Mouse (Mus musculus) megakaryocyte-erythroid progenitor cell, adult 5-6 weeks (primary cell): ENCODE measurements around the gene Nptn. TPM values are rescaled to one million over a fixed set of nuclear protein-coding genes. Genes with fewer than 3 reads are reported as not detected.

Source experiments
- ATAC-seq: replicated peaks from 2 replicates; pipeline ENCODE4 v1.8.0; 2016; ENCODE audit warnings: mild to moderate bottlenecking, inconsistent platforms; ENCODE audit not compliant: severe bottlenecking, poor library complexity, low FRiP score, low TSS enrichment
- total RNA-seq, 2 experiments: library from RNA; stranded (forward) in 1 of 2; stranded (reverse) in 1 of 2; fragments of 200-1000, 215-1000 nt in 1 of 2; fragments of >200 nt in 1 of 2; fragmentation: Nextera tagmentation in 1 of 2; gene quantifications; 2 replicates each; pipeline ENCODE4 v1.2.3; 2014 to 2017

Gene Nptn
- total RNA-seq, 2 experiments from 2014 or later, result 73.2 to 165 TPM

GRCm38 (mm10) chr9:58648406-58649264 is 66.6 kb downstream of the Nptn start:
- ATAC-seq, result peak; percentile 82

GRCm38 (mm10) chr9:58649265-58649626 is 67.2 kb downstream of the Nptn start:
- 0 out of 2 replicates have a peak, but pooled peaks have one; percentile 41 for ATAC-seq

GRCm38 (mm10) chr9:58651993-58652392 is 70.0 kb downstream of the Nptn start:
- no peak for ATAC-seq

- no peak for ATAC-seq
Observed at GRCm38 (mm10) chr9:58654494-58654893, 72.5 kb downstream of the Nptn start.

- no peak for ATAC-seq
Observed at GRCm38 (mm10) chr9:58656396-58656795, 74.4 kb downstream of the Nptn start.

- ATAC-seq, result no peak
Observed at GRCm38 (mm10) chr9:58656824-58657223, 74.8 kb downstream of the Nptn start.

GRCm38 (mm10) chr9:58657735-58658512 is 75.9 kb downstream of the Nptn start:
- peak; percentile 83 for ATAC-seq

- peak; percentile 35 for ATAC-seq
Observed at GRCm38 (mm10) chr9:58658596-58659309, 76.7 kb downstream of the Nptn start.

GRCm38 (mm10) chr9:58659331-58659730 is 77.3 kb downstream of the Nptn start:
- ATAC-seq, result no peak

GRCm38 (mm10) chr9:58659989-58660388 is 77.9 kb downstream of the Nptn start:
- ATAC-seq, result peak; percentile 52

GRCm38 (mm10) chr9:58660673-58661072 is 78.6 kb downstream of the Nptn start:
- no peak for ATAC-seq

GRCm38 (mm10) chr9:58662007-58662406 is 80.0 kb downstream of the Nptn start:
- ATAC-seq, result no peak

GRCm38 (mm10) chr9:58662791-58663190 is 80.8 kb downstream of the Nptn start:
- peak; percentile 66 for ATAC-seq

GRCm38 (mm10) chr9:58665492-58665891 is 83.5 kb downstream of the Nptn start:
- no peak for ATAC-seq

GRCm38 (mm10) chr9:58666191-58666590 is 84.2 kb downstream of the Nptn start:
- ATAC-seq, result no peak

GRCm38 (mm10) chr9:58667244-58667643 is 85.2 kb downstream of the Nptn start:
- no peak for ATAC-seq

- ATAC-seq, result no peak; the same call in 1 of the 2 replicates
Observed at GRCm38 (mm10) chr9:58668171-58668570, 86.1 kb downstream of the Nptn start.

- no peak for ATAC-seq
Observed at GRCm38 (mm10) chr9:58669071-58669470, 87.0 kb downstream of the Nptn start.

GRCm38 (mm10) chr9:58669819-58670218 is 87.8 kb downstream of the Nptn start:
- ATAC-seq, result no peak

GRCm38 (mm10) chr9:58672474-58672873 is 90.4 kb downstream of the Nptn start:
- no peak for ATAC-seq
